Mouse (Mus musculus) liver, adult 2 months (tissue): ENCODE measurements at regions not wholly inside any gene's neighbourhood (a gene's known extent, or its start where the extent isn't known, plus 50 kb on each side); places are given as distances from the start of the nearest gene placed in this dataset.

ENCODE experiments used
- DNase-seq: peaks from one replicate; pipeline ENCODE4 v3.0.0-alpha.2; 2011; ENCODE audit warnings: low read depth, low spot score; ENCODE audit errors: extremely low read depth
- H3K27ac ChIP-seq: fragments of 200-500 bp; replicated peaks from 2 replicates; pipeline ENCODE4 v1.5.1; 2012; ENCODE audit warnings: low read depth, mild to moderate bottlenecking, control low read depth, inconsistent platforms, low read length; ENCODE audit not compliant: insufficient read depth
- H3K27me3 ChIP-seq: fragments of 200-500 bp; 2 replicates; pipeline ENCODE4 v1.6.1; 2012; ENCODE audit warnings: mild to moderate bottlenecking, moderate library complexity, low read length, inconsistent platforms; ENCODE audit not compliant: control insufficient read depth, insufficient read depth
- H3K36me3 ChIP-seq: fragments of 200-500 bp; 2 replicates; pipeline ENCODE4 v1.6.1; 2012; ENCODE audit warnings: low read length, inconsistent platforms; ENCODE audit not compliant: control insufficient read depth, insufficient read depth
- H3K4me1 ChIP-seq: fragments of 200-500 bp; 2 replicates; pipeline ENCODE4 v1.6.1; 2011; ENCODE audit warnings: low read length; ENCODE audit not compliant: control insufficient read depth, insufficient read depth
- H3K4me3 ChIP-seq: fragments of 200-500 bp; 2 replicates; pipeline ENCODE4 v1.5.1; 2011; ENCODE audit warnings: low read depth, mild to moderate bottlenecking, control low read depth, low read length, moderate library complexity; ENCODE audit not compliant: insufficient read depth
- H3K79me2 ChIP-seq: fragments of 200-500 bp; 2 replicates; pipeline ENCODE4 v1.6.1; 2012; ENCODE audit warnings: inconsistent platforms, mild to moderate bottlenecking, low read length, moderate library complexity; ENCODE audit not compliant: control insufficient read depth, insufficient read depth
- H3K9ac ChIP-seq: fragments of 200-500 bp; 2 replicates; pipeline ENCODE4 v1.6.1; 2012; ENCODE audit warnings: low read depth, mild to moderate bottlenecking, control low read depth, inconsistent platforms, low read length
- CTCF ChIP-seq: fragments of 200-500 bp; IDR thresholded peaks from 2 replicates; pipeline ENCODE4 v1.5.1; 2011; ENCODE audit warnings: low read depth, low read length, control low read depth
- POLR2A ChIP-seq: fragments of 200-500 bp; IDR thresholded peaks from 2 replicates; pipeline ENCODE4 v1.6.1; 2011; ENCODE audit warnings: low read length, control low read depth; ENCODE audit not compliant: insufficient read depth; ENCODE audit errors: extremely low read depth
- WGBS: fragments of 180-500 bp; shearing (Covaris S2); methylation state at CpG from one replicate; pipeline ENCODE4 v1.1.7; 2018; 5-methylcytosine and 5-hydroxymethylcytosine counted together

GRCm38 (mm10) chr1:163576411-163576810, 148.6 kb downstream of the Mettl11b start:
- Histone ChIP-seq H3K27ac (no peak overlapping the region), H3K4me3 (no peak overlapping the region), H3K9ac (no peak overlapping the region), H3K36me3 (no peaks in the 10 kb centered on the region), H3K79me2 (no peaks in the 10 kb centered on the region), H3K27me3 (no peaks in the 10 kb centered on the region), H3K4me1 (no peaks in the 10 kb centered on the region)
- WGBS, result 61% methylated on average over 4 of the region's 4 CpGs
- DNase-seq, result no peak
- TF ChIP-seq POLR2A (no peak), CTCF (no peak)

- H3K36me3 ChIP-seq, result no peaks in the 10 kb centered on the region
- no peaks in the 10 kb centered on the region for H3K27me3 ChIP-seq
- DNase-seq, result no peak
- no peak overlapping the region for H3K27ac ChIP-seq
- H3K9ac ChIP-seq, result no peak overlapping the region
- no peaks in the 10 kb centered on the region for H3K79me2 ChIP-seq
- TF ChIP-seq CTCF (no peak), POLR2A (no peak)
- 78% methylated on average over 2 of the region's 2 CpGs for WGBS
- no peaks in the 10 kb centered on the region for H3K4me1 ChIP-seq
- no peak overlapping the region for H3K4me3 ChIP-seq
Observed at GRCm38 (mm10) chr1:163575593-163575992, 149.4 kb downstream of the Mettl11b start.

GRCm38 (mm10) chr1:163574409-163575161, 150.4 kb downstream of the Mettl11b start:
- no peaks in the 10 kb centered on the region for H3K4me1 ChIP-seq
- no peak overlapping the region for H3K4me3 ChIP-seq
- no peak for DNase-seq
- WGBS, result 74% methylated on average over 16 of the region's 16 CpGs
- no peaks in the 10 kb centered on the region for H3K27me3 ChIP-seq
- no peak for TF ChIP-seq POLR2A
- no peak for TF ChIP-seq CTCF
- no peaks in the 10 kb centered on the region for H3K36me3 ChIP-seq
- no peak overlapping the region for H3K9ac ChIP-seq
- H3K79me2 ChIP-seq, result no peaks in the 10 kb centered on the region
- no peak overlapping the region for H3K27ac ChIP-seq

GRCm38 (mm10) chr1:163573533-163573932, 151.5 kb downstream of the Mettl11b start:
- no peak overlapping the region for H3K27ac ChIP-seq
- H3K79me2 ChIP-seq, result no peaks in the 10 kb centered on the region
- no peak for DNase-seq
- no peaks in the 10 kb centered on the region for H3K36me3 ChIP-seq
- no peaks in the 10 kb centered on the region for H3K27me3 ChIP-seq
- no peak overlapping the region for H3K4me3 ChIP-seq
- H3K4me1 ChIP-seq, result no peaks in the 10 kb centered on the region
- no peak for TF ChIP-seq POLR2A
- no peak for TF ChIP-seq CTCF
- no peak overlapping the region for H3K9ac ChIP-seq
- 100% methylated on average over 1 of the region's 1 CpGs for WGBS

GRCm38 (mm10) chr1:163563791-163564190, 160.3 kb upstream of the Gorab start:
- Histone ChIP-seq H3K9ac (no peak overlapping the region), H3K27ac (no peak overlapping the region), H3K27me3 (no peaks in the 10 kb centered on the region), H3K4me1 (no peaks in the 10 kb centered on the region), H3K79me2 (no peaks in the 10 kb centered on the region), H3K36me3 (no peaks in the 10 kb centered on the region), H3K4me3 (no peak overlapping the region)
- WGBS, result 74% methylated on average over 1 of the region's 1 CpGs
- TF ChIP-seq POLR2A, result no peak
- no peak for TF ChIP-seq CTCF
- DNase-seq, result no peak

- no peaks in the 10 kb centered on the region for H3K4me1 ChIP-seq
- H3K27ac ChIP-seq, result no peak overlapping the region
- 77% methylated on average over 2 of the region's 2 CpGs for WGBS
- DNase-seq, result no peak
- no peaks in the 10 kb centered on the region for H3K36me3 ChIP-seq
- no peaks in the 10 kb centered on the region for H3K79me2 ChIP-seq
- H3K9ac ChIP-seq, result no peak overlapping the region
- no peaks in the 10 kb centered on the region for H3K27me3 ChIP-seq
- no peak overlapping the region for H3K4me3 ChIP-seq
- TF ChIP-seq POLR2A (no peak), CTCF (no peak)
Observed at GRCm38 (mm10) chr1:163563064-163563463, 159.6 kb upstream of the Gorab start.
